Mouse (Mus musculus) midbrain, embryonic 12.5 days (tissue): ENCODE measurements around the gene Syne3. TPM values are rescaled to one million over a fixed set of nuclear protein-coding genes. Genes with fewer than 3 reads are reported as not detected.

Experiments used
- ATAC-seq: fragments of 200-750 bp; cut with Nextera tagmentation; 2 replicates; pipeline ENCODE4 v1.8.0; 2017; ENCODE audit warnings: low read depth, moderate TSS enrichment, moderate library complexity; ENCODE audit not compliant: low FRiP score
- H3K27ac ChIP-seq: fragments of 300-500 bp; sonication (generic); replicated peaks from 2 replicates; pipeline ENCODE4 v1.5.1; 2016; ENCODE audit warnings: mild to moderate bottlenecking
- H3K27me3 ChIP-seq: fragments of 300-500 bp; sonication (generic); 2 replicates; pipeline ENCODE4 v1.6.1; 2016; ENCODE audit warnings: mild to moderate bottlenecking
- H3K36me3 ChIP-seq: fragments of 300-500 bp; sonication (generic); 2 replicates; pipeline ENCODE4 v1.6.1; 2016
- H3K4me1 ChIP-seq: fragments of 300-500 bp; sonication (generic); 2 replicates; pipeline ENCODE4 v1.6.1; 2016
- H3K4me2 ChIP-seq: fragments of 300-500 bp; sonication (generic); replicated peaks from 2 replicates; pipeline ENCODE4 v1.6.1; 2016; ENCODE audit warnings: mild to moderate bottlenecking, moderate library complexity
- H3K4me3 ChIP-seq: fragments of 300-500 bp; sonication (generic); 2 replicates; pipeline ENCODE4 v1.5.1; 2016; ENCODE audit warnings: mild to moderate bottlenecking
- H3K9ac ChIP-seq: fragments of 300-500 bp; sonication (generic); replicated peaks from 2 replicates; pipeline ENCODE4 v1.6.1; 2016; ENCODE audit warnings: mild to moderate bottlenecking, moderate library complexity
- H3K9me3 ChIP-seq: fragments of 300-500 bp; sonication (generic); 2 replicates; pipeline ENCODE4 v1.6.1; 2016; ENCODE audit warnings: mild to moderate bottlenecking
- WGBS: fragments of 180-500 bp; shearing (Covaris S2); methylation state at CpG from one replicate; pipeline ENCODE4 v1.1.7; 2016; 5-methylcytosine and 5-hydroxymethylcytosine counted together
- polyA plus RNA-seq: library from polyadenylated mRNA; unstranded; fragments of >200 nt; fragmentation: Nextera tagmentation; extraction: Ambion mirVana; gene quantifications from 2 replicates; pipeline ENCODE4 v1.2.1, GENCODE M21; 2016

Gene Syne3
- polyA plus RNA-seq, 1 experiment from 2014 or later, result 0.18 TPM

GRCm38 (mm10) chr12:105038211-105038610 lies 28.6 kb upstream of the Syne3 start:
- no peak overlapping the region for H3K4me3 ChIP-seq
- no peak for ATAC-seq
- no peaks in the 10 kb centered on the region for H3K27me3 ChIP-seq
- H3K9me3 ChIP-seq, result no peaks in the 10 kb centered on the region
- no peak overlapping the region for H3K9ac ChIP-seq
- H3K4me1 ChIP-seq, result peaks cover 24% of the 10 kb centered on the region
- peaks cover 33% of the 10 kb centered on the region for H3K36me3 ChIP-seq
- H3K4me2 ChIP-seq, result no peak overlapping the region
- no peak overlapping the region for H3K27ac ChIP-seq
- 91% methylated on average over 11 of the region's 11 CpGs for WGBS

GRCm38 (mm10) chr12:105034130-105034769 lies 24.6 kb upstream of the Syne3 start:
- Histone ChIP-seq H3K9me3 (no peaks in the 10 kb centered on the region), H3K9ac (peak overlapping the region; percentile 89; the same call in 1 of the 2 replicates), H3K27me3 (no peaks in the 10 kb centered on the region), H3K4me1 (peaks cover 36% of the 10 kb centered on the region), H3K4me3 (peak overlapping the region; percentile 86), H3K27ac (no peak overlapping the region), H3K36me3 (peaks cover 11% of the 10 kb centered on the region), H3K4me2 (peak overlapping the region; percentile 92)
- 83% methylated on average over 14 of the region's 14 CpGs for WGBS
- ATAC-seq, result no peak

GRCm38 (mm10) chr12:105032832-105033775 lies 23.5 kb upstream of the Syne3 start:
- Histone ChIP-seq H3K27ac (peak overlapping the region; percentile 84), H3K9me3 (no peaks in the 10 kb centered on the region), H3K4me1 (peaks cover 36% of the 10 kb centered on the region), H3K27me3 (no peaks in the 10 kb centered on the region), H3K36me3 (peaks cover 13% of the 10 kb centered on the region), H3K4me2 (peak overlapping the region; percentile 92), H3K4me3 (peak overlapping the region; percentile 86), H3K9ac (peak overlapping the region; percentile 89)
- ATAC-seq, result peak; percentile 54
- WGBS, result 3% methylated on average over 45 of the region's 45 CpGs

GRCm38 (mm10) chr12:105032147-105032831 lies 22.7 kb upstream of the Syne3 start, which contains the start of gene Glrx5:
TSS of gene Glrx5 (plus strand) at chr12:105032688.
- Histone ChIP-seq H3K27ac (peak within 1 kb of the TSS; percentile 84), H3K36me3 (peaks cover 13% of the 10 kb centered on the region), H3K9ac (peak within 1 kb of the TSS; percentile 89), H3K27me3 (no peaks in the 10 kb centered on the region), H3K4me3 (peak within 1 kb of the TSS; percentile 86), H3K9me3 (no peaks in the 10 kb centered on the region), H3K4me1 (peaks cover 36% of the 10 kb centered on the region), H3K4me2 (peak within 1 kb of the TSS; percentile 95)
- peak; percentile 99 for ATAC-seq
- under 1% methylated on average over 71 of the region's 72 CpGs for WGBS

- Histone ChIP-seq H3K36me3 (peaks cover 13% of the 10 kb centered on the region), H3K9ac (peak overlapping the region; percentile 84), H3K4me2 (peak overlapping the region; percentile 95), H3K4me1 (peaks cover 36% of the 10 kb centered on the region), H3K27ac (peak overlapping the region; percentile 70), H3K27me3 (no peaks in the 10 kb centered on the region), H3K9me3 (no peaks in the 10 kb centered on the region), H3K4me3 (peak overlapping the region; percentile 86)
- WGBS, result 6% methylated on average over 37 of the region's 37 CpGs
- ATAC-seq, result no peak
Observed at GRCm38 (mm10) chr12:105031081-105032058, 21.8 kb upstream of the Syne3 start.

- H3K4me3 ChIP-seq, result no peak overlapping the region
- H3K9ac ChIP-seq, result no peak overlapping the region
- ATAC-seq, result no peak
- H3K27ac ChIP-seq, result no peak overlapping the region
- H3K27me3 ChIP-seq, result no peaks in the 10 kb centered on the region
- H3K9me3 ChIP-seq, result no peaks in the 10 kb centered on the region
- H3K4me2 ChIP-seq, result no peak overlapping the region
- WGBS, result 84% methylated on average over 9 of the region's 9 CpGs
- H3K36me3 ChIP-seq, result peaks cover 13% of the 10 kb centered on the region
- H3K4me1 ChIP-seq, result peaks cover 33% of the 10 kb centered on the region
Observed at GRCm38 (mm10) chr12:105029890-105030289, 20.3 kb upstream of the Syne3 start.

GRCm38 (mm10) chr12:105027323-105027991 lies 17.8 kb upstream of the Syne3 start:
- no peak for ATAC-seq
- 32% methylated on average over 15 of the region's 15 CpGs for WGBS
- H3K27me3 ChIP-seq, result no peaks in the 10 kb centered on the region
- H3K9me3 ChIP-seq, result peaks cover 15% of the 10 kb centered on the region
- H3K9ac ChIP-seq, result no peak overlapping the region
- no peak overlapping the region for H3K4me2 ChIP-seq
- no peak overlapping the region for H3K4me3 ChIP-seq
- peaks cover 19% of the 10 kb centered on the region for H3K36me3 ChIP-seq
- no peak overlapping the region for H3K27ac ChIP-seq
- H3K4me1 ChIP-seq, result peaks cover 14% of the 10 kb centered on the region

- peaks cover 9% of the 10 kb centered on the region for H3K4me1 ChIP-seq
- WGBS, result 61% methylated on average over 10 of the region's 10 CpGs
- 0 out of 2 replicates have a peak overlapping the region, but pooled peaks have one; percentile 2 for H3K27ac ChIP-seq
- ATAC-seq, result no peak
- no peak overlapping the region for H3K4me3 ChIP-seq
- H3K9ac ChIP-seq, result no peak overlapping the region
- H3K27me3 ChIP-seq, result no peaks in the 10 kb centered on the region
- H3K4me2 ChIP-seq, result no peak overlapping the region
- peaks cover 19% of the 10 kb centered on the region for H3K36me3 ChIP-seq
- H3K9me3 ChIP-seq, result peaks cover 15% of the 10 kb centered on the region
Observed at GRCm38 (mm10) chr12:105025947-105026586, 16.5 kb upstream of the Syne3 start.

GRCm38 (mm10) chr12:105025271-105025946 lies 15.8 kb upstream of the Syne3 start:
- Histone ChIP-seq H3K27ac (no peak overlapping the region), H3K4me2 (no peak overlapping the region), H3K36me3 (peaks cover 19% of the 10 kb centered on the region), H3K27me3 (no peaks in the 10 kb centered on the region), H3K9me3 (peaks cover 15% of the 10 kb centered on the region), H3K4me3 (no peak overlapping the region), H3K4me1 (0 out of 2 replicates have a peak, but pooled peaks cover 2% of the 10 kb centered on the region), H3K9ac (no peak overlapping the region)
- ATAC-seq, result 0 out of 2 replicates have a peak, but pooled peaks have one; percentile 16
- 54% methylated on average over 8 of the region's 8 CpGs for WGBS

GRCm38 (mm10) chr12:105022776-105023175 lies 13.2 kb upstream of the Syne3 start:
- WGBS, result 97% methylated on average over 9 of the region's 9 CpGs
- H3K9me3 ChIP-seq, result peaks cover 15% of the 10 kb centered on the region
- no peak for ATAC-seq
- H3K36me3 ChIP-seq, result peaks cover 6% of the 10 kb centered on the region
- H3K27ac ChIP-seq, result no peak overlapping the region
- 0 out of 2 replicates have a peak, but pooled peaks cover 5% of the 10 kb centered on the region for H3K4me1 ChIP-seq
- no peaks in the 10 kb centered on the region for H3K27me3 ChIP-seq
- no peak overlapping the region for H3K9ac ChIP-seq
- no peak overlapping the region for H3K4me3 ChIP-seq
- no peak overlapping the region for H3K4me2 ChIP-seq
